Mouse (Mus musculus) stomach, postnatal 0 days (tissue): ENCODE measurements around the gene Ccdc154.

Source experiments
- CTCF ChIP-seq: IDR thresholded peaks from 2 replicates; pipeline ENCODE4 v1.5.1; 2016; ENCODE audit warnings: antibody characterized with exemption, low read depth, mild to moderate bottlenecking, moderate library complexity
- EP300 ChIP-seq: optimal IDR thresholded peaks from 2 replicates; pipeline ENCODE3; 2016; ENCODE audit warnings: antibody characterized with exemption

GRCm38 (mm10) chr17:25130060-25130459 is 32.2 kb upstream of the Ccdc154 start:
- TF ChIP-seq CTCF: peak; percentile 44
- no peak for TF ChIP-seq EP300
